Comparison of ENCODE assay signal across 19 mouse cellular contexts in the genomic region with DNA sequence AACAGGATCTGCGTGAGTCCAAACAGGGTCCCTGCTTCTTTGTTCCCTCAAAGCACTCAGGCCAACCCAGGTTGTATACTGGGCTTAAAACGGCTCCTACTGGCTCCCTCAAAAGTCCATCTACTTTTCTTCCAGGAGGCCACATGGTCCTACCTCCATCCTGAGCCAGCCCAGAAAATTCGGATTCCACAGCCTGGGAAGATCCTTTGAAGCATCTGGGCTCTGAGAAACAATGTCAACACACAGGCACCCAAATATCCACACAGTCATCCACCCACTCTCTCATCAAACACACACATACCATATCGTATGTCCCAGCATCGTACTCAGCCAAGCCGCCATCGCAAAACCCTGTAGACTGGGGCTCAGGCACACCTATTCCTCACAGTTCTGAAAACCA. TPM values are rescaled to one million over a fixed set of nuclear protein-coding genes. Genes with fewer than 3 reads are reported as not detected.
DNase-seq lines count a peak whose midpoint lies in the region.
"Had no signal": no experiment of that assay in that cellular context is flagged by ENCODE, and none has a peak within 500 bp of the region (broad histone marks: within the 10 kb centered on the region; RNA-seq: fewer than 3 reads in every experiment).

No protein-coding gene starts in this region.

- no peaks in the 10 kb centered on the region for H3K9me3 ChIP-seq in heart, embryonic 10.5 days

- WGBS in heart, embryonic 10.5 days, result 89% methylated on average over 7 of the region's 7 CpGs

- H3K4me1 ChIP-seq in heart, embryonic 10.5 days, result peaks cover 7% of the 10 kb centered on the region; the same call in 1 of the 2 replicates

- intact Hi-C loops in heart, postnatal 36 days (cut with DNase I), result no loop called here

- H3K27me3 ChIP-seq in heart, embryonic 10.5 days (ENCODE audit: insufficient read depth, poor library complexity, severe bottlenecking), result peaks cover 7% of the 10 kb centered on the region; the same call in 1 of the 2 replicates
- H3K27me3 ChIP-seq: CH12.LX, Patski had no signal

- H3K36me3 ChIP-seq in heart, embryonic 10.5 days, result no peaks in the 10 kb centered on the region
- H3K36me3 ChIP-seq: G1E had no signal

- H3K4me3 ChIP-seq in heart, embryonic 10.5 days, result no peak overlapping the region

- peak; percentile 74 for DNase-seq in heart, adult 11 months
- DNase-seq in heart, postnatal 36 days, result no peak
- peak; percentile 60 for DNase-seq in heart, embryonic 10.5 days (ENCODE audit: low spot score)
- DNase-seq in heart, adult 9 months (ENCODE audit: low spot score in 2 of 2), result no peak
- DNase-seq: adrenal gland, adult 2 months; adrenal gland, adult 8-10 months; adrenal gland, postnatal 10 days; adrenal gland, postnatal 14 days; adrenal gland, postnatal 25 days; adrenal gland, postnatal 36 days; B cell, adult 2 months; cerebellum, adult 11 months; cerebellum, adult 11-12 months; cerebellum, adult 18-20 months had no signal

- no peak overlapping the region for H3K27ac ChIP-seq in heart, embryonic 10.5 days

RNA-seq across cellular contexts. Expression of a gene that starts 43.5 kb away (rescaled TPM):
- 1 to 10 TPM; 5.7 to 8.2 TPM for total RNA-seq in heart, postnatal 36 days (2021)
- 2.0 and 2.4 TPM in 2 replicates for polyA plus RNA-seq in heart, embryonic 10.5 days (2016; fragmentation: Nextera tagmentation; extraction: Ambion mirVana)
- total RNA-seq: CH12.LX, MEL had no signal
- polyA plus RNA-seq: C2C12, G1E had no signal

Comparison
In these comparisons a context has a peak if more than half of its experiments do, and no peak if none do; other contexts are left out.
1. DNase-seq: peak in heart, adult 11 months (single experiment) and heart, embryonic 10.5 days (single experiment); none in heart, postnatal 36 days (0 of 2) and heart, adult 9 months (0 of 2).